Mouse (Mus musculus) G1E (cell line): ENCODE results near the gene Tent4b.

Experiments used
- CTCF ChIP-seq: IDR thresholded peaks from 2 replicates; pipeline ENCODE4 v1.5.1; 2012; ENCODE audit warnings: low read depth, low read length, inconsistent platforms, mixed read lengths
- GATA1 ChIP-seq: IDR thresholded peaks from 2 replicates; pipeline ENCODE4 v1.6.1; 2012; ENCODE audit warnings: borderline replicate concordance, low read length, inconsistent platforms, mixed read lengths
- GATA2 ChIP-seq: IDR thresholded peaks from 2 replicates; pipeline ENCODE4 v1.6.1; 2012; ENCODE audit warnings: low read depth, low read length, inconsistent platforms, borderline replicate concordance
- TAL1 ChIP-seq: conservative IDR thresholded peaks from 2 replicates; pipeline ENCODE4 v1.6.1; 2012; ENCODE audit warnings: low read depth, low read length, inconsistent platforms, mixed read lengths

- TF ChIP-seq CTCF = no peak
- no peak for TF ChIP-seq TAL1
- TF ChIP-seq GATA1 = no peak
- no peak for TF ChIP-seq GATA2
Observed at GRCm38 (mm10) chr8:88199700-88200601, 938 bp downstream of the Tent4b start.
